ENCODE assay signal across 8 mouse cellular contexts in the genomic region with DNA sequence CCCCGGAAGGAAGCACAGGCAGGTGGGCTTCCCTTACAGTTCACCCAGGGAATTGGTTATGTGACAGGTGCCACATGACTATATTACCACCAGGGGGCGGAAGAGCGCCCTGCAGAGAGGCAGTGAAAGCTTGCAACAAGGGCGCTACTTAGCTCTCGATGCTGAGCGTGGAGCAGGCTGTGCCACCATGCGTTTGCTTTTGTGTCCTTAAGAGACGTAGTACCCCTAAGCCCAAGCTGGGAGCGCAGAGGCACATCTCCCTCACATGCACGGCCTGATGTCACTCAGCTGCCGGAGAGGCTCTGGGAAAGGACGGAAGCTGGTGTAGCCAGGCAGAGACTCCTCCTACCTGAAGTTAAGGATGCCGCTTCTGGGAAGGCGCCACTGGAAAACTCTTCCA. TPM values are rescaled to one million over a fixed set of nuclear protein-coding genes. Genes with fewer than 3 reads are reported as not detected.
DNase-seq lines count a peak whose midpoint lies in the region; ATAC-seq and TF ChIP-seq lines count a peak whose summit lies in the region.

No protein-coding gene starts in this region.

- peak overlapping the region; percentile 76 for H3K4me2 ChIP-seq in limb, embryonic 13.5 days (replicated peaks)
- peak overlapping the region; percentile 74 for H3K4me2 ChIP-seq in midbrain, embryonic 15.5 days

- H3K27ac ChIP-seq in kidney, adult 2 months (ENCODE audit: insufficient read depth, low read depth, low read length), result no peak overlapping the region
- no peak overlapping the region for H3K27ac ChIP-seq in limb, embryonic 13.5 days
- H3K27ac ChIP-seq in midbrain, embryonic 15.5 days, result no peak overlapping the region
- no peak overlapping the region for H3K27ac ChIP-seq in spleen, adult 2 months (ENCODE audit: insufficient read depth, low read length)

- TF ChIP-seq POLR2A in kidney, adult 2 months (IDR thresholded peaks at IDR 0.05; ENCODE audit: low read depth, low read length), result no peak
- TF ChIP-seq POLR2A in spleen, adult 2 months (IDR thresholded peaks at IDR 0.05; ENCODE audit: low read depth, low read length), result no peak

- no peaks in the 10 kb centered on the region for H3K27me3 ChIP-seq in kidney, adult 2 months (replicated peaks; ENCODE audit: control insufficient read depth, insufficient read depth, low read length)
- H3K27me3 ChIP-seq in limb, embryonic 13.5 days, result no peaks in the 10 kb centered on the region
- H3K27me3 ChIP-seq in midbrain, embryonic 15.5 days (replicated peaks), result no peaks in the 10 kb centered on the region
- no peaks in the 10 kb centered on the region for H3K27me3 ChIP-seq in spleen, adult 2 months (ENCODE audit: control insufficient read depth, insufficient read depth, low read length)

- TF ChIP-seq CTCF in kidney, adult 2 months (conservative IDR thresholded peaks at IDR 0.05; ENCODE audit: insufficient read depth, insufficient read length, low read depth, low read length), result peak; percentile 94
- TF ChIP-seq CTCF in spleen, adult 2 months (IDR thresholded peaks at IDR 0.05; ENCODE audit: extremely low read depth, insufficient read depth, insufficient read length, insufficient replicate concordance), result peak; percentile 86

- peak; percentile 54 for DNase-seq in 3134 (ENCODE audit: extremely low read depth, insufficient read length, low spot score)
- DNase-seq in adrenal gland, adult 8-10 months, result peak; percentile 25
- DNase-seq in embryo, embryonic 9.5 days (ENCODE audit: extremely low spot score), result peak; percentile 82
- DNase-seq in heart, adult 18-20 months, result peak; percentile 61 to 81
- peak; percentile 74 for DNase-seq in kidney, adult 2 months
- peak; percentile 44 to 46 for DNase-seq in spleen, adult 2 months (ENCODE audit: low read depth in 1 of 2, low spot score in 2 of 2)

- peak; percentile 48 for ATAC-seq in limb, embryonic 13.5 days (ENCODE audit: low FRiP score, low read depth)
- peak; percentile 65 for ATAC-seq in midbrain, embryonic 15.5 days (replicated peaks)

- no peaks in the 10 kb centered on the region for H3K9me3 ChIP-seq in limb, embryonic 13.5 days
- H3K9me3 ChIP-seq in midbrain, embryonic 15.5 days, result no peaks in the 10 kb centered on the region

- H3K36me3 ChIP-seq in kidney, adult 2 months (ENCODE audit: control insufficient read depth, insufficient read depth, low read length), result no peaks in the 10 kb centered on the region
- no peaks in the 10 kb centered on the region for H3K36me3 ChIP-seq in limb, embryonic 13.5 days
- no peaks in the 10 kb centered on the region for H3K36me3 ChIP-seq in midbrain, embryonic 15.5 days (replicated peaks)
- peaks cover 25% of the 10 kb centered on the region for H3K36me3 ChIP-seq in spleen, adult 2 months (ENCODE audit: control insufficient read depth, insufficient read depth, low read length)

- 0 out of 2 replicates have a peak, but pooled peaks cover 2% of the 10 kb centered on the region for H3K4me1 ChIP-seq in kidney, adult 2 months (ENCODE audit: control insufficient read depth, insufficient read depth, low read length)
- peaks cover 16% of the 10 kb centered on the region for H3K4me1 ChIP-seq in limb, embryonic 13.5 days
- H3K4me1 ChIP-seq in midbrain, embryonic 15.5 days, result peaks cover 13% of the 10 kb centered on the region
- no peaks in the 10 kb centered on the region for H3K4me1 ChIP-seq in spleen, adult 2 months (ENCODE audit: control insufficient read depth, insufficient read depth, insufficient read length)

- H3K4me3 ChIP-seq in kidney, adult 2 months (ENCODE audit: insufficient read depth, low read depth, low read length), result peak overlapping the region; percentile 31
- H3K4me3 ChIP-seq in limb, embryonic 13.5 days, result peak overlapping the region; percentile 46
- H3K4me3 ChIP-seq in midbrain, embryonic 15.5 days, result peak overlapping the region; percentile 35
- no peak overlapping the region for H3K4me3 ChIP-seq in spleen, adult 2 months (ENCODE audit: extremely low read depth, insufficient read depth, insufficient read length)

- H3K9ac ChIP-seq in limb, embryonic 13.5 days, result peak overlapping the region; percentile 59
- peak overlapping the region; percentile 33; the same call in 1 of the 2 replicates for H3K9ac ChIP-seq in midbrain, embryonic 15.5 days

- 3% methylated on average over 14 of the region's 14 CpGs for whole genome bisulfite sequencing in kidney, adult 2 months
- 3% methylated on average over 14 of the region's 14 CpGs for WGBS in limb, embryonic 13.5 days
- 5% methylated on average over 14 of the region's 14 CpGs for WGBS in midbrain, embryonic 15.5 days
- WGBS in spleen, adult 2 months, result 42% methylated on average over 14 of the region's 14 CpGs

RNA-seq across cellular contexts. Expression of gene Pstpip1, which starts 28.8 kb away (rescaled TPM):
- total RNA-seq in adrenal gland, adult 8-10 months (2022), result 1 to 10 TPM; 1.0 to 2.5 (median 2.0) TPM
- total RNA-seq in heart, adult 18-20 months (2021), result 1 to 10 TPM in 1 of 2 experiments, under 1 TPM in 1; 0.74 to 2.0 TPM
- polyA plus RNA-seq in kidney, adult 2 months (2012; rRNA removed), result 1.5 and 3.3 TPM in 2 replicates
- 1.3 and 1.4 TPM in 2 replicates for polyA plus RNA-seq in limb, embryonic 13.5 days (2015; fragmentation: Nextera tagmentation; extraction: Ambion mirVana)
- 0.58 and 0.73 TPM in 2 replicates for polyA plus RNA-seq in midbrain, embryonic 15.5 days (2015; fragmentation: Nextera tagmentation; extraction: Ambion mirVana)
- 51.8 and 65.0 TPM in 2 replicates for polyA plus RNA-seq in spleen, adult 2 months (2012; rRNA removed)

RNA-seq across cellular contexts. Expression of gene Tspan3, which starts 46.7 kb away (rescaled TPM):
- total RNA-seq in adrenal gland, adult 8-10 months (2022), result 100 to 1,000 TPM; 114 to 151 (median 125) TPM
- total RNA-seq in heart, adult 18-20 months (2021), result 100 to 1,000 TPM; 201 to 206 TPM
- 320 and 328 TPM in 2 replicates for polyA plus RNA-seq in kidney, adult 2 months (2012; rRNA removed)
- polyA plus RNA-seq in limb, embryonic 13.5 days (2015; fragmentation: Nextera tagmentation; extraction: Ambion mirVana), result 550 and 580 TPM in 2 replicates
- 591 and 622 TPM in 2 replicates for polyA plus RNA-seq in midbrain, embryonic 15.5 days (2015; fragmentation: Nextera tagmentation; extraction: Ambion mirVana)
- 55.6 and 74.8 TPM in 2 replicates for polyA plus RNA-seq in spleen, adult 2 months (2012; rRNA removed)

Comparison
In these comparisons a context has a peak if more than half of its experiments do, and no peak if none do; other contexts are left out.
1. DNase-seq: peak in every context shown above with its lines; median percentile 82 in embryo, embryonic 9.5 days; 74 in kidney, adult 2 months; 71 in heart, adult 18-20 months; 54 in 3134; 45 in spleen, adult 2 months; 25 in adrenal gland, adult 8-10 months.
2. RNA of gene Pstpip1, which starts 28.8 kb away (polyA plus RNA-seq): 51.8 to 65.0 TPM in spleen, adult 2 months; 1.5 to 3.3 TPM in kidney, adult 2 months, 1.3 to 1.4 TPM in limb, embryonic 13.5 days and 0.58 to 0.73 TPM in midbrain, embryonic 15.5 days; every median in the first group is over 10 times any median in the second.